Mouse (Mus musculus): ENCODE results near the gene Sesn2. TPM values are rescaled to one million over a fixed set of nuclear protein-coding genes. Genes with fewer than 3 reads are reported as not detected.

Sesn2 gene
- polyA plus RNA-seq, 1 experiment from 2014 or later, result 7.7 TPM

DNA sequence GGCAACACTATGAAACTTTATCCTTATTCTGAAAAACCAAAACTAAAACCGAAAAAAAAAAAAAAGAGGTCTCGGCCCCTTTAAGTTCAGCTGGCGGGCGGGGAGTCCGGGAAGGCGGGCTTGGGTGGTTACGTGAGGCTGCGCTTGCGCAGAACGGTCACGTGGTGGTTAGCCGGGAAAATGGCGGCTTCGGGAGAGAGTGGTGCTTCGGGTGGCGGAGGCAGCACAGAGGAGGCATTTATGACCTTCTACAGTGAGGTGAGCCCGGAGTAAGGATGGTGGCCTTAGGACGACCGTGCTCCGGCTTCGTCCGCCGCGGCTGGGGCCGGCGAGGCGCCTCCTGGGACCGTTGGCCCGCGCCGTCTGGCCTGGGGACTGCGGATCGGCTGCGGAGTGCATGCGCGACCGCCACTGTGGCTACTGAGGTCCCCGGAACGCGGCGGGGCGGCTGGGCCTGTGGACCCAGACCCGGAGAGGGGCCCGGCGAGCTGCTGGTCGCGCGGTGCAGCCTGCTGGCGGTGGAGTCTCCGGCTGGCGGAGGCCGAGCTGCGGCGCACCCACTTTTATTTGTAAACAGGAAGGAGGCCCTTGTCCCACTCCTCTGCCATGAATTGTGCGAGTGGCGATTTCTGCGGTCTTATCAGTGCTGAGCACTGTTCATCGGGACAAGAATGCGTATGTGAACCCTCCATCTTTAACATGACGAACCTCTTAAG, 25.3 kb upstream of the Sesn2 start, which contains the start of gene Dnajc8:
Gene Dnajc8 (plus strand): TSS at position 145 of the 716 bp plus-strand sequence.
- H3K4me1 ChIP-seq (ENCODE audit: control insufficient read depth, insufficient read depth, low read length), result peaks cover 4% of the 10 kb centered on the region; the same call in 1 of the 2 replicates
- under 1% methylated on average over 60 of the region's 60 CpGs for WGBS
- H3K4me2 ChIP-seq (ENCODE audit: low read depth, severe bottlenecking), result peak within 1 kb of the TSS; percentile 82
- peaks cover 7% of the 10 kb centered on the region for H3K36me3 ChIP-seq (ENCODE audit: control insufficient read depth, insufficient read depth, low read length)
- peak within 1 kb of the TSS; percentile 91 for H3K4me3 ChIP-seq (ENCODE audit: low read depth, low read length)
- H3K27me3 ChIP-seq (ENCODE audit: control insufficient read depth, insufficient read depth, low read length), result no peaks in the 10 kb centered on the region
- peak within 1 kb of the TSS; percentile 86 for H3K9ac ChIP-seq (ENCODE audit: low read length)
- H3K27ac ChIP-seq (replicated peaks; ENCODE audit: low read depth, low read length), result 0 out of 2 replicates have a peak within 1 kb of the TSS, but pooled peaks have one; percentile 63
- peak; percentile 64; the same call in 1 of the 2 replicates for ATAC-seq (ENCODE audit: insufficient number of reproducible peaks, low FRiP score, low TSS enrichment, low read depth)
- no peaks in the 10 kb centered on the region for H3K9me3 ChIP-seq (ENCODE audit: control insufficient read depth, low read length)
- DNase-seq (ENCODE audit: low spot score), result peak; percentile 93

DNA sequence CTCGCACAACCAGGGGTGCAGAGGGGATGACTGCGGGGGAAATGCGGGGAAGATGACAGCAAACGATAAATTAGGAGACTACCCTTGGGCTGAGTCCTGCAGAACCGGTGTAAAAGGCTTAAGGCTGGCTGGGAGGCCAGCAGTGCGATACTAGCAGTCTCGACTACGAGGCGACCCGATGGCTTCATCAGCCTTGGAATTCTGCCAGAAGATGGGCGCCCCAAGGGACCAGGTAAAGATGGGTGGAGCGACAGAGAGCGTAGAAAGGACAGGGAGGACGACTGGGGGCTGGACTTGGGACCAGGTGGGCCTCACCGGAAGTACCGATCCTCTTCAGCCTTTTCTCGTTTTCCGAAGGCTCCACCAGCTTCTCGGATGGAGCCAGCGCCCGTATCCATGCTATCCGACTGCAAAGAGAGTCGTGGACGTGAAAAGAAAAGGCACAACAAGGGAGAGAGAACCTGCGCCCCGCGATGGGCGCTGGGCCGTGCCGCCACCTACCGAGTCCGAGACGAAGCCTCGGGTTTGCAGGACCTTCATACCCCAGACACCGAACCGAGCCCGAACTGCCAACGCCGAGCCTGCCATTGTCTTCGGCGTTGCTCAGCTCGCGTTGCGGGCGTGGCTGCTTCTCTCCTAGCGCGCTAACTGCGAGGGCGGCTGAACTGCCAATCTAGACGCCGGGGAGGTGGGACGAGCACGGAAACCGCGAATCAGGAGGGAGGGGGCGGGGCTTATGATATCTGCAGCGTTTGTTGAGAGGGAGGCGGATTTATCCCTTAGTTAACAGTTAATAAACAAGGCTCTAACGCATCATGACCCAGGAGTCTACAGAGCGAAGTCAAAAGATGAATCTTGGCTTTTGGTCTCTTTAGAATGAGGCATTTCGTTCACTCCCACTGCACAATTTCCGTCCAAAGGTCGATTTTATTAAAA, 22.9 kb upstream of the Sesn2 start, which contains the start of gene Atpif1:
Gene Atpif1 (minus strand): TSS at position 679 of the 936 bp plus-strand sequence.
- under 1% methylated on average over 63 of the region's 63 CpGs for WGBS
- peaks cover 13% of the 10 kb centered on the region for H3K36me3 ChIP-seq (ENCODE audit: control insufficient read depth, insufficient read depth, low read length)
- DNase-seq (ENCODE audit: low spot score), result peak; percentile 93
- peak; percentile 85 for ATAC-seq (ENCODE audit: insufficient number of reproducible peaks, low FRiP score, low TSS enrichment, low read depth)
- peaks cover 4% of the 10 kb centered on the region; the same call in 1 of the 2 replicates for H3K4me1 ChIP-seq (ENCODE audit: control insufficient read depth, insufficient read depth, low read length)
- H3K4me3 ChIP-seq (ENCODE audit: low read depth, low read length), result peak within 1 kb of the TSS; percentile 83
- H3K9me3 ChIP-seq (ENCODE audit: control insufficient read depth, low read length), result no peaks in the 10 kb centered on the region
- H3K9ac ChIP-seq (ENCODE audit: low read length), result peak within 1 kb of the TSS; percentile 97
- peak within 1 kb of the TSS; percentile 92 for H3K4me2 ChIP-seq (ENCODE audit: low read depth, severe bottlenecking)
- no peaks in the 10 kb centered on the region for H3K27me3 ChIP-seq (ENCODE audit: control insufficient read depth, insufficient read depth, low read length)
- peak within 1 kb of the TSS; percentile 82 for H3K27ac ChIP-seq (replicated peaks; ENCODE audit: low read depth, low read length)

DNA sequence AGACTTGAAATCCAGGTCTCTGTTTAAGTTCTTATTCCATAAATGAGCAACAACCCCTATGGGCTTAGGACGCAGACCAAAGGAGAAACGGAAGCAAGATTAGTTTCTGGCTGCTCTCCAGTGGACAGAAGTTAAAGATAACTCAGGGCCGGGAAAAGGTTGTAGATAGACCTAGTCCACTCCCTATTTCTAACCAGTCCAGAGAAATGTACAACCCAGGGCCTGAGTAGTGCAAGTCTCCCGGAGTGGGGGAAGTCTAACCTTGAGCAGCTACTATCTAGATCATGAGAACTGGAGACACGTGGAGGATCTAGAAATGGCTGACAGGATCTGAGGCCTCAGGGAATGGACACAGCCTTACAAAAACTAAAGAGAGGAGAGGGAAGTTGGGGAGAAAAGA, 22.2 kb upstream of the Sesn2 start:
- ATAC-seq (ENCODE audit: insufficient number of reproducible peaks, low FRiP score, low TSS enrichment, low read depth) (no peak), DNase-seq (ENCODE audit: low spot score) (no peak)
- Histone ChIP-seq H3K4me2 (ENCODE audit: low read depth, severe bottlenecking) (peak overlapping the region; percentile 92), H3K4me3 (ENCODE audit: low read depth, low read length) (peak overlapping the region; percentile 83), H3K4me1 (ENCODE audit: control insufficient read depth, insufficient read depth, low read length) (peaks cover 4% of the 10 kb centered on the region; the same call in 1 of the 2 replicates), H3K27ac (replicated peaks; ENCODE audit: low read depth, low read length) (peak overlapping the region; percentile 82), H3K9ac (ENCODE audit: low read length) (peak overlapping the region; percentile 97), H3K36me3 (ENCODE audit: control insufficient read depth, insufficient read depth, low read length) (peaks cover 13% of the 10 kb centered on the region), H3K27me3 (ENCODE audit: control insufficient read depth, insufficient read depth, low read length) (no peaks in the 10 kb centered on the region), H3K9me3 (ENCODE audit: control insufficient read depth, low read length) (no peaks in the 10 kb centered on the region)
- 42% methylated on average over 5 of the region's 5 CpGs for WGBS

DNA sequence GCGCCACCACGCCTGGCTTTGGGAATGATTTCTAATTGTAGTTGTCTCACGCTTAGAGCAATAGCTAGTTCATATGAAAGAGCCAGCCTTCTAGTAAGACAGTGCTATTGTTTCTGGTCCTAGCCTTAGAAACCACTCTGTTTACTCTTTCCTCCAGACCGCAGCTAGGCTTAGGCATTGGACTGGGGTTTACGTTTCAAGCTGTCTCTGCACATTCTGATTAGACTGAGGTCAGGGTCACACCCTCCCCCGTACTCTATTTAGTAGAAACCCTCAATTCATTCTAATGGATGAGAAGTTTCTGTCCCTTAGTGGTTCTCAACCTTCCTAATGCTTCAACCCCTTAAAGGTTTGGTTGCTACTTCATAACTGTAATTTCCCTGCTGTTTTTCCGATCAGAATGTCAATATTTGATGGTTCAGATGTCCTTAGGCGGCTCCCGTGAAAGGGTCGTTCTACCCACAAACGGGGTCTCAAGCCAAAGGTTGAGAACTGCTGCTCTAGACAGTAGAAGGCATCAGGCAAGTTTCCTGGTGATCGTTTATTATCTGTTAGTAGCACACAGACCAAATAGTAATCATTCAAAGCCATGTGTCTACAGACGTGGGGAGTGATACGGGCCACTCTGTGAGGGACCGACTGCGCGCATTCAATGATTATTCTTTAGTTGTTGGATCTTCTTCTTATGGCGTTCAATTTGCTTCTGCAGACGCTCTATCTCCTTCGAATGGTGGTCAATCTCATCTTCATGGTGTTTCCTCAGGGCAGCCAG, 19.9 kb upstream of the Sesn2 start:
- Histone ChIP-seq H3K9me3 (ENCODE audit: control insufficient read depth, low read length) (no peaks in the 10 kb centered on the region), H3K27ac (replicated peaks; ENCODE audit: low read depth, low read length) (no peak overlapping the region), H3K27me3 (ENCODE audit: control insufficient read depth, insufficient read depth, low read length) (no peaks in the 10 kb centered on the region), H3K4me1 (ENCODE audit: control insufficient read depth, insufficient read depth, low read length) (no peaks in the 10 kb centered on the region), H3K36me3 (ENCODE audit: control insufficient read depth, insufficient read depth, low read length) (peaks cover 13% of the 10 kb centered on the region), H3K4me3 (ENCODE audit: low read depth, low read length) (no peak overlapping the region), H3K4me2 (ENCODE audit: low read depth, severe bottlenecking) (no peak overlapping the region), H3K9ac (ENCODE audit: low read length) (no peak overlapping the region)
- DNase-seq (ENCODE audit: low spot score), result no peak
- no peak for ATAC-seq (ENCODE audit: insufficient number of reproducible peaks, low FRiP score, low TSS enrichment, low read depth)
- WGBS, result 95% methylated on average over 20 of the region's 20 CpGs

DNA sequence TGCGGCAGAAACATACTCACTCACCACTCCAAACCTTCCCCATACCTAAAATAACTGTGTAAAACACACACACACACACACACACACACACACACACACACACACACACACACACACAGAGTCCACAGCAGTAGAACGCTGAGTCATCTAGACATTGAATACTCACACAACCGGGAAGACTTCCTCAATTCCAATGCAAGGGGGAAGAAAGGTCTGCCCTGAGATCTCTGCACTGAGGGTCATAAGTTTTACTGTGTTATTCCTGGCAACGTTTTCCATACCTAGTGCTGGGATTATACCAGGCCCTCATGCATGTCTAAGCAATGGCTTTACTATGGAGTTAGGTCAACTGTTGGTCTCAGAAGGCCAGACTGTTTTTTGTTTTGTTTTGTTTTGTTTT, 19.0 kb upstream of the Sesn2 start:
- Histone ChIP-seq H3K4me3 (ENCODE audit: low read depth, low read length) (no peak overlapping the region), H3K36me3 (ENCODE audit: control insufficient read depth, insufficient read depth, low read length) (peaks cover 13% of the 10 kb centered on the region), H3K27me3 (ENCODE audit: control insufficient read depth, insufficient read depth, low read length) (no peaks in the 10 kb centered on the region), H3K9me3 (ENCODE audit: control insufficient read depth, low read length) (no peaks in the 10 kb centered on the region), H3K4me1 (ENCODE audit: control insufficient read depth, insufficient read depth, low read length) (peaks cover 5% of the 10 kb centered on the region; the same call in 1 of the 2 replicates), H3K9ac (ENCODE audit: low read length) (no peak overlapping the region), H3K27ac (replicated peaks; ENCODE audit: low read depth, low read length) (no peak overlapping the region), H3K4me2 (ENCODE audit: low read depth, severe bottlenecking) (no peak overlapping the region)
- no peak for DNase-seq (ENCODE audit: low spot score)
- no peak for ATAC-seq (ENCODE audit: insufficient number of reproducible peaks, low FRiP score, low TSS enrichment, low read depth)
- 88% methylated on average over 4 of the region's 4 CpGs for whole genome bisulfite sequencing

DNA sequence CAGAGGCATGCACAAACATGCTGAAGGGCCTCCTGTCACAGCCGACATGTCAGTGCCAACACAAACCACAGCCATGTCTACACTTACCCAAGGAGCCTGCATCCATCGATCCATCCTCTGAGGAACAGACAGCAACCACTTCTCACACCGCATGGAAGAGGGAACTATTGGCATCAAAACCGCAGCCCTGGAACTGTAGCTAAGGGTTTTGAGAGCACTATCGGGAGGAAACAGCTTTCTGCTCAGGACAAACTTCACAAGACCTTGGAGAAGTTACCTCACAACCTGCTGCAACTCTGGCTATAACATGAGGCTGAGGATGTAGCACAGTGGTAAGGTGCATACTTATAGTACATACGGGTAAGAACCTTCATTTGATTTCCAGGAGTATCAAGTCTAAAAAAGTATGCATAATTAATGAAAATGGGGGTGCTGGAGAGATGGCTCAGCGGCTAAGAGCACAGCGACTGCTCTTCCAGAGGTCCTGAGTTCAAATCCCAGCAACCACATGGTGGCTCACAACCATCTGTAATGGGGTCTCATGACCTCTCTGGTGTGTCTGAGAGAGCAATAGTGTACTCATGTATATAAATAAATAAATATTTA, 17.7 kb upstream of the Sesn2 start:
- Histone ChIP-seq H3K9ac (ENCODE audit: low read length) (no peak overlapping the region), H3K27ac (replicated peaks; ENCODE audit: low read depth, low read length) (no peak overlapping the region), H3K4me1 (ENCODE audit: control insufficient read depth, insufficient read depth, low read length) (peaks cover 5% of the 10 kb centered on the region; the same call in 1 of the 2 replicates), H3K27me3 (ENCODE audit: control insufficient read depth, insufficient read depth, low read length) (no peaks in the 10 kb centered on the region), H3K36me3 (ENCODE audit: control insufficient read depth, insufficient read depth, low read length) (peaks cover 13% of the 10 kb centered on the region), H3K4me3 (ENCODE audit: low read depth, low read length) (no peak overlapping the region), H3K9me3 (ENCODE audit: control insufficient read depth, low read length) (no peaks in the 10 kb centered on the region), H3K4me2 (ENCODE audit: low read depth, severe bottlenecking) (no peak overlapping the region)
- ATAC-seq (ENCODE audit: insufficient number of reproducible peaks, low FRiP score, low TSS enrichment, low read depth), result no peak
- 93% methylated on average over 8 of the region's 8 CpGs for WGBS
- no peak for DNase-seq (ENCODE audit: low spot score)

DNA sequence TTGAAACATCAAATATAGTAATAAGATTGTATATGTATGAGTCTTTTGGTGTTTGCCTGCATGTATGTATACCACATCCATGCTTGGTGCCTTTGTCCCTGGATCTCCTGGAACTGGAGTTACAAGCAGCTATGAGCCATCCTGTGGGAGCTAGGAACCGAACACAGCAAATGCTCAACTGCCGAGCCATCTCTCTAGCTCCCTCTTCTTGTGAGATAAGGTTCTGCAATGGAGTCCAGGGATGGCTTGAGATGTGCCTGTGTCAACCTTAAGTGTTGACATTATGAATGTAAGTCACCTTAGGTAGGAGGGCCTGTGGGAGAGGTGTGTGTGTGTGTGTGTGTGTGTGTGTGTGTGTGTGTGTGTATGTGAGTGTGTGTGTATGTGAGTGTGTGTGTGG, 16.4 kb upstream of the Sesn2 start:
- H3K4me3 ChIP-seq (ENCODE audit: low read depth, low read length), result no peak overlapping the region
- no peak overlapping the region for H3K4me2 ChIP-seq (ENCODE audit: low read depth, severe bottlenecking)
- DNase-seq (ENCODE audit: low spot score) (no peak), ATAC-seq (ENCODE audit: insufficient number of reproducible peaks, low FRiP score, low TSS enrichment, low read depth) (no peak)
- peaks cover 13% of the 10 kb centered on the region for H3K36me3 ChIP-seq (ENCODE audit: control insufficient read depth, insufficient read depth, low read length)
- no peak overlapping the region for H3K9ac ChIP-seq (ENCODE audit: low read length)
- no peaks in the 10 kb centered on the region for H3K9me3 ChIP-seq (ENCODE audit: control insufficient read depth, low read length)
- no peak overlapping the region for H3K27ac ChIP-seq (replicated peaks; ENCODE audit: low read depth, low read length)
- no peaks in the 10 kb centered on the region for H3K27me3 ChIP-seq (ENCODE audit: control insufficient read depth, insufficient read depth, low read length)
- peaks cover 5% of the 10 kb centered on the region; the same call in 1 of the 2 replicates for H3K4me1 ChIP-seq (ENCODE audit: control insufficient read depth, insufficient read depth, low read length)
- 66% methylated on average over 2 of the region's 2 CpGs for WGBS

All from limb, embryonic 11.5 days (tissue).